Mouse (Mus musculus): ENCODE results near the gene Sesn1.

- TF ChIP-seq CTCF (IDR thresholded peaks at IDR 0.05) (no peak), EP300 (IDR thresholded peaks at IDR 0.05) (no peak)
Measured at GRCm38 (mm10) chr10:41823916-41824315, 14.2 kb downstream of the Sesn1 start.
